Mouse (Mus musculus): ENCODE measurements around the gene Mrpl46. TPM values are rescaled to one million over a fixed set of nuclear protein-coding genes. Genes with fewer than 3 reads are reported as not detected.

The Mrpl46 gene
- polyA plus RNA-seq, 1 experiment from 2014 or later: 78.3 TPM

GRCm38 (mm10) chr7:78754458-78755000, 28.8 kb downstream of the Mrpl46 start:
- Histone ChIP-seq H3K36me3 (no peaks in the 10 kb centered on the region), H3K9me3 (no peaks in the 10 kb centered on the region), H3K27ac (no peak overlapping the region), H3K4me3 (no peak overlapping the region), H3K4me1 (replicated peaks) (no peaks in the 10 kb centered on the region), H3K27me3 (ENCODE audit: insufficient read depth, poor library complexity, severe bottlenecking) (no peaks in the 10 kb centered on the region)
- no peak for DNase-seq (ENCODE audit: low spot score)
- 60% methylated on average over 8 of the region's 8 CpGs for WGBS

DNA sequence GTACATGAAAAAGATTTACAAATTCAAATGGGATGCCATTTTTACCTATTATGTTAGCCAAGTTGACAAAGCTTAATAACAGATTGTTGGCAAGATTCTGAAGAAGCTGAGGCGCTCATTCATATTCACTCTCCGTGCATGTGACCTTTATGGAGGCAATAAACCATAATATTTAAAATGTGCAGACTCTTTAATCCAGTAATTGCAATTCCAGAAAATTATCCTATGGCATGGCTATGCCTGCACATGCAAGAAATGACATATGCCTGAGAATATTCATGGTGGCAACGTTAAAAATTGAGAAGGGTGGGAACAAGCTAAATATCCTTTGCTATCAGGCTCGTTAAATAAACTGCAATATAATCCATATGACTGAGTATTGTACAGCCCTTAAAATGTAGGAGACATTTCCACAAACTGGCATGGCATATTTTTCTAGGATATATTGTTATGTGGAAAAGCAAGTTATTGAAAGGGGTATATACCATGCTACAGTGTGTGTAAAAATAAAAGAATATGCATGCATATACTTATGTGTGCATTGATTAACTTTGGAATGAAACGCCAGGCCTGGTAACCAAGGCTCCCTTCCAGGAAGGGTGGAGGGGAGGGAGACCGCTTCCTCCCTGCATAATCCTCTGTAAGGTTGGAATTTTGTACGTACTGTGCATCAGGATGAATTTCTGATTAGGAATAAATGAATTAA, 29.4 kb downstream of the Mrpl46 start:
- DNase-seq (ENCODE audit: low spot score): no peak
- Histone ChIP-seq H3K27me3 (ENCODE audit: insufficient read depth, poor library complexity, severe bottlenecking) (no peaks in the 10 kb centered on the region), H3K9me3 (no peaks in the 10 kb centered on the region), H3K27ac (no peak overlapping the region), H3K4me1 (replicated peaks) (no peaks in the 10 kb centered on the region), H3K36me3 (no peaks in the 10 kb centered on the region), H3K4me3 (no peak overlapping the region)
- 86% methylated on average over 7 of the region's 7 CpGs for WGBS

DNA sequence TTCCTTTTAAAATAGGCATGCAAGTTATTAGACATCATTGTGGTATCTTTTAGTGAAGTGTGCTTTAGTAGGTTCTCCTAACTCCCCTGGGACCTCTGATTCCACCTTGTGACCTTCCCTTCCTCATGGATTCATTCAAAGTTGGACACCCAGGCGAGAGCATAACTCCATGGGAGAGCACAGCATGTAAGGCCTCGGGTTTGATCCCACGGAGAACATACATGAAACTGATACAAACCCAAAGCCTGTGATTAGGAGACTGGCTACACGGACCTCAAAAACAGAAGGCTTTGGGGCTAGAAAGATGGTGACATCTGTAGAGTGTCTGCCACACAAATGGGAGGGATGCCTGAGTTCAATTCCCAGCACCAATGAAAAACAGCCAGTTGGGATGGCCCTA, 30.4 kb downstream of the Mrpl46 start:
- WGBS: 89% methylated on average over 4 of the region's 4 CpGs
- Histone ChIP-seq H3K27me3 (ENCODE audit: insufficient read depth, poor library complexity, severe bottlenecking) (no peaks in the 10 kb centered on the region), H3K4me1 (replicated peaks) (no peaks in the 10 kb centered on the region), H3K36me3 (no peaks in the 10 kb centered on the region), H3K9me3 (no peaks in the 10 kb centered on the region), H3K27ac (no peak overlapping the region), H3K4me3 (no peak overlapping the region)
- no peak for DNase-seq (ENCODE audit: low spot score)

- H3K4me3 ChIP-seq: no peak overlapping the region
- no peak for DNase-seq (ENCODE audit: low spot score)
- no peaks in the 10 kb centered on the region for H3K36me3 ChIP-seq
- no peaks in the 10 kb centered on the region for H3K9me3 ChIP-seq
- WGBS: 89% methylated on average over 5 of the region's 5 CpGs
- no peaks in the 10 kb centered on the region for H3K4me1 ChIP-seq (replicated peaks)
- no peaks in the 10 kb centered on the region for H3K27me3 ChIP-seq (ENCODE audit: insufficient read depth, poor library complexity, severe bottlenecking)
- H3K27ac ChIP-seq: no peak overlapping the region
Measured at GRCm38 (mm10) chr7:78743731-78744385, 39.5 kb downstream of the Mrpl46 start.

GRCm38 (mm10) chr7:78739351-78740000, 43.9 kb downstream of the Mrpl46 start:
- Histone ChIP-seq H3K27ac (no peak overlapping the region), H3K27me3 (ENCODE audit: insufficient read depth, poor library complexity, severe bottlenecking) (no peaks in the 10 kb centered on the region), H3K4me1 (replicated peaks) (no peaks in the 10 kb centered on the region), H3K36me3 (no peaks in the 10 kb centered on the region), H3K4me3 (no peak overlapping the region), H3K9me3 (no peaks in the 10 kb centered on the region)
- WGBS: 90% methylated on average over 8 of the region's 8 CpGs
- DNase-seq (ENCODE audit: low spot score): no peak

- no peaks in the 10 kb centered on the region for H3K36me3 ChIP-seq
- no peak for DNase-seq (ENCODE audit: low spot score)
- H3K9me3 ChIP-seq: no peaks in the 10 kb centered on the region
- no peaks in the 10 kb centered on the region for H3K4me1 ChIP-seq (replicated peaks)
- H3K4me3 ChIP-seq: no peak within 1 kb of the TSS
- 86% methylated on average over 5 of the region's 5 CpGs for WGBS
- no peak within 1 kb of the TSS for H3K27ac ChIP-seq
- no peaks in the 10 kb centered on the region for H3K27me3 ChIP-seq (ENCODE audit: insufficient read depth, poor library complexity, severe bottlenecking)
Measured at GRCm38 (mm10) chr7:78737614-78738210, 45.6 kb downstream of the Mrpl46 start, which contains the start of gene Ntrk3. TSS of gene Ntrk3 (minus strand) at chr7:78738012.

DNA sequence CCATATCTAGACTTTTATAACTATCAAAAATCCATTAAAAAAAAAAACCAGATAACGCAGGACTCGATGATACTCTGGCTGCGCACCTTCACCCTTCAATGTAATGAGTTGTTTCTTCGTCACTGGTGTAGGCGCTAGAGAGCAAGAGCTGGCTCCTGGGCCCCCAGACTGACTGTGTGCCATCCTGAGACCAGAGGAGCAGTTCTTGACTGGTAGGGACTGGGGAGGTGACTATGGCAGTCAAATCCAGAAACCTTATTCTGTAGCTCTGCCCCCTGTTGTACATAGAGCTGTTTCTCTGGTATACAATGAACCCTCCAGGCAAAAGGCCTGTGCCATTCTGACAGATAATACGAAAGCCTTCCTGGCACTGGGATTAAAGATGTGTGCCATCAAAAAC, 46.1 kb downstream of the Mrpl46 start:
- Histone ChIP-seq H3K27ac (no peak overlapping the region), H3K27me3 (ENCODE audit: insufficient read depth, poor library complexity, severe bottlenecking) (no peaks in the 10 kb centered on the region), H3K36me3 (no peaks in the 10 kb centered on the region), H3K4me1 (replicated peaks) (no peaks in the 10 kb centered on the region), H3K4me3 (no peak overlapping the region), H3K9me3 (no peaks in the 10 kb centered on the region)
- WGBS: 93% methylated on average over 6 of the region's 6 CpGs
- no peak for DNase-seq (ENCODE audit: low spot score)

- WGBS: 86% methylated on average over 8 of the region's 8 CpGs
- Histone ChIP-seq H3K4me1 (replicated peaks) (no peaks in the 10 kb centered on the region), H3K9me3 (no peaks in the 10 kb centered on the region), H3K27ac (no peak overlapping the region), H3K27me3 (ENCODE audit: insufficient read depth, poor library complexity, severe bottlenecking) (no peaks in the 10 kb centered on the region), H3K4me3 (no peak overlapping the region), H3K36me3 (no peaks in the 10 kb centered on the region)
- DNase-seq (ENCODE audit: low spot score): no peak
Measured at GRCm38 (mm10) chr7:78731391-78731790, 51.9 kb downstream of the Mrpl46 start.

Other genes with a start within 250 kb of the Mrpl46 start
- gene Ntrk3, start 45.5 kb downstream of the Mrpl46 start, polyA plus RNA-seq (2016; fragmentation: Nextera tagmentation; extraction: Ambion mirVana): 3.3 and 4.5 TPM in 2 replicates
- gene Mrps11, start 412 bp downstream of the Mrpl46 start, polyA plus RNA-seq (2016; fragmentation: Nextera tagmentation; extraction: Ambion mirVana): 85.3 and 91.7 TPM in 2 replicates
- 20.9 and 21.2 TPM in 2 replicates for gene Det1, start 63.7 kb upstream of the Mrpl46 start, polyA plus RNA-seq (2016; fragmentation: Nextera tagmentation; extraction: Ambion mirVana)
- gene Aen, start 112.3 kb upstream of the Mrpl46 start, polyA plus RNA-seq (2016; fragmentation: Nextera tagmentation; extraction: Ambion mirVana): 59.0 and 73.4 TPM in 2 replicates
- gene Isg20, start 129.9 kb upstream of the Mrpl46 start, polyA plus RNA-seq (2016; fragmentation: Nextera tagmentation; extraction: Ambion mirVana): 0.57 and 0.63 TPM in 2 replicates